Mouse (Mus musculus) layer of hippocampus, adult 11-12 months (tissue): ENCODE measurements around the gene Khdc4.
"Not testable (repeated sequence)": the region's sequence is repeated elsewhere in the genome, so short reads cannot be mapped to it uniquely, and the experiment has no call there.

Experiments
- DNase-seq: peaks from one replicate; pipeline ENCODE4 v3.0.0; 2022; ENCODE audit warnings: low spot score

Khdc4 gene

GRCm38 (mm10) chr3:88658441-88659127, 27.0 kb upstream of the Khdc4 start:
- no peak for DNase-seq

GRCm38 (mm10) chr3:88659798-88660197, 25.8 kb upstream of the Khdc4 start:
- DNase-seq, result no peak

- no peak for DNase-seq
Observed at GRCm38 (mm10) chr3:88664095-88664494, 21.5 kb upstream of the Khdc4 start.

GRCm38 (mm10) chr3:88677399-88677798, 8.2 kb upstream of the Khdc4 start:
- DNase-seq, result peak; percentile 59

GRCm38 (mm10) chr3:88683814-88684213, 1.8 kb upstream of the Khdc4 start:
- DNase-seq, result no peak

- DNase-seq, result no peak
Observed at GRCm38 (mm10) chr3:88684236-88684979, 1.2 kb upstream of the Khdc4 start.

- DNase-seq, result peak; percentile 47
Observed at GRCm38 (mm10) chr3:88685958-88686451, 402 bp downstream of the Khdc4 start.

- DNase-seq, result no peak
Observed at GRCm38 (mm10) chr3:88686734-88687611, 1.4 kb downstream of the Khdc4 start.

- no peak for DNase-seq
Observed at GRCm38 (mm10) chr3:88689079-88689478, 3.5 kb downstream of the Khdc4 start.

GRCm38 (mm10) chr3:88695545-88695944, 9.9 kb downstream of the Khdc4 start:
- no peak for DNase-seq

- no peak for DNase-seq
Observed at GRCm38 (mm10) chr3:88698051-88698450, 12.4 kb downstream of the Khdc4 start.

- DNase-seq, result no peak
Observed at GRCm38 (mm10) chr3:88698834-88699233, 13.2 kb downstream of the Khdc4 start.

- DNase-seq, result no peak
Observed at GRCm38 (mm10) chr3:88700247-88700646, 14.6 kb downstream of the Khdc4 start.

GRCm38 (mm10) chr3:88701222-88701621, 15.6 kb downstream of the Khdc4 start:
- no peak for DNase-seq

- DNase-seq, result no peak
Observed at GRCm38 (mm10) chr3:88713709-88714108, 28.1 kb downstream of the Khdc4 start.

- DNase-seq, result no peak
Observed at GRCm38 (mm10) chr3:88714725-88715124, 29.1 kb downstream of the Khdc4 start.

GRCm38 (mm10) chr3:88715716-88716115, 30.1 kb downstream of the Khdc4 start:
- DNase-seq, result not testable (repeated sequence)

- peak; percentile 84 for DNase-seq
Observed at GRCm38 (mm10) chr3:88716399-88717197, 31.0 kb downstream of the Khdc4 start, which contains the start of gene Rit1. Gene Rit1, plus strand, starts transcription at chr3:88716838.

GRCm38 (mm10) chr3:88717198-88717798, 31.7 kb downstream of the Khdc4 start:
- DNase-seq, result peak; percentile 33

- DNase-seq, result no peak
Observed at GRCm38 (mm10) chr3:88717831-88718230, 32.2 kb downstream of the Khdc4 start.

- no peak for DNase-seq
Observed at GRCm38 (mm10) chr3:88719098-88719497, 33.5 kb downstream of the Khdc4 start.
